Mouse (Mus musculus) erythroblast, embryonic 14.5 days (primary cell): ENCODE results near the gene Stn1.

ENCODE experiments used
- GATA1 ChIP-seq: IDR thresholded peaks from 2 replicates; pipeline ENCODE4 v1.6.1; 2012; ENCODE audit warnings: low read length, inconsistent platforms, mixed read lengths
- TAL1 ChIP-seq: IDR thresholded peaks from 3 replicates; pipeline ENCODE4 v1.6.1; 2012; ENCODE audit warnings: low read length, inconsistent platforms, mixed read lengths

GRCm38 (mm10) chr19:47451476-47452113 is 85.7 kb downstream of the Stn1 start:
- TF ChIP-seq GATA1: no peak
- TF ChIP-seq TAL1: no peak
